Mouse (Mus musculus) neural tube, embryonic 15.5 days (tissue): ENCODE measurements around the gene Cebpb. TPM values are rescaled to one million over a fixed set of nuclear protein-coding genes. Genes with fewer than 3 reads are reported as not detected.

Experiments
- ATAC-seq: fragments of 200-750 bp; cut with Nextera tagmentation; 2 replicates; pipeline ENCODE4 v1.8.0; 2017; ENCODE audit warnings: mild to moderate bottlenecking, moderate TSS enrichment, moderate library complexity; ENCODE audit not compliant: low FRiP score
- H3K27ac ChIP-seq: fragments of 300-500 bp; sonication (generic); replicated peaks from 2 replicates; pipeline ENCODE4 v1.5.1; 2015; ENCODE audit warnings: mild to moderate bottlenecking, inconsistent platforms
- H3K27me3 ChIP-seq: fragments of 300-500 bp; sonication (generic); replicated peaks from 2 replicates; pipeline ENCODE4 v1.6.1; 2015; ENCODE audit warnings: inconsistent platforms
- H3K36me3 ChIP-seq: fragments of 300-500 bp; sonication (generic); 2 replicates; pipeline ENCODE4 v1.6.1; 2015; ENCODE audit warnings: inconsistent platforms
- H3K4me1 ChIP-seq: fragments of 300-500 bp; sonication (generic); 2 replicates; pipeline ENCODE4 v1.6.1; 2015; ENCODE audit warnings: inconsistent platforms
- H3K4me2 ChIP-seq: fragments of 300-500 bp; sonication (generic); 2 replicates; pipeline ENCODE4 v1.6.1; 2015; ENCODE audit warnings: inconsistent platforms, mild to moderate bottlenecking, moderate library complexity
- H3K4me3 ChIP-seq: fragments of 300-500 bp; sonication (generic); replicated peaks from 2 replicates; pipeline ENCODE4 v1.5.1; 2015; ENCODE audit warnings: mild to moderate bottlenecking, inconsistent platforms
- H3K9ac ChIP-seq: fragments of 300-500 bp; sonication (generic); replicated peaks from 2 replicates; pipeline ENCODE4 v1.6.1; 2015; ENCODE audit warnings: mild to moderate bottlenecking, inconsistent platforms
- H3K9me3 ChIP-seq: fragments of 300-500 bp; sonication (generic); replicated peaks from 2 replicates; pipeline ENCODE4 v1.6.1; 2016; ENCODE audit warnings: inconsistent platforms
- WGBS: fragments of 180-500 bp; shearing (Covaris S2); methylation state at CpG from one replicate; pipeline ENCODE4 v1.1.7; 2015; ENCODE audit warnings: mixed read lengths; 5-methylcytosine and 5-hydroxymethylcytosine counted together
- polyA plus RNA-seq: library from polyadenylated mRNA; unstranded; fragments of >200 nt; fragmentation: Nextera tagmentation; extraction: Ambion mirVana; gene quantifications from 2 replicates; pipeline ENCODE4 v1.2.1, GENCODE M21; 2015

Cebpb gene
- polyA plus RNA-seq, 1 experiment from 2014 or later: 2.5 TPM

- H3K27me3 ChIP-seq: 0 out of 2 replicates have a peak, but pooled peaks cover 5% of the 10 kb centered on the region
- H3K4me3 ChIP-seq: no peak overlapping the region
- H3K4me1 ChIP-seq: peaks cover 5% of the 10 kb centered on the region; the same call in 1 of the 2 replicates
- WGBS: 83% methylated on average over 4 of the region's 4 CpGs
- H3K9me3 ChIP-seq: no peaks in the 10 kb centered on the region
- no peak overlapping the region for H3K4me2 ChIP-seq
- no peaks in the 10 kb centered on the region for H3K36me3 ChIP-seq
- no peak overlapping the region for H3K27ac ChIP-seq
- H3K9ac ChIP-seq: no peak overlapping the region
- no peak for ATAC-seq
These were observed 19.3 kb upstream of the Cebpb start for GRCm38 (mm10) chr2:167669398-167669797.

- H3K9me3 ChIP-seq: no peaks in the 10 kb centered on the region
- no peak overlapping the region for H3K4me3 ChIP-seq
- 83% methylated on average over 5 of the region's 5 CpGs for WGBS
- no peaks in the 10 kb centered on the region for H3K36me3 ChIP-seq
- no peak overlapping the region for H3K4me2 ChIP-seq
- peaks cover 5% of the 10 kb centered on the region; the same call in 1 of the 2 replicates for H3K4me1 ChIP-seq
- no peaks in the 10 kb centered on the region for H3K27me3 ChIP-seq
- no peak overlapping the region for H3K27ac ChIP-seq
- no peak for ATAC-seq
- no peak overlapping the region for H3K9ac ChIP-seq
These were observed 17.5 kb upstream of the Cebpb start for GRCm38 (mm10) chr2:167671101-167671633.

- Histone ChIP-seq H3K4me1 (peaks cover 5% of the 10 kb centered on the region; the same call in 1 of the 2 replicates), H3K36me3 (no peaks in the 10 kb centered on the region), H3K4me3 (no peak overlapping the region), H3K27me3 (no peaks in the 10 kb centered on the region), H3K9ac (no peak overlapping the region), H3K9me3 (no peaks in the 10 kb centered on the region), H3K27ac (no peak overlapping the region), H3K4me2 (peak overlapping the region; percentile 37; the same call in 1 of the 2 replicates)
- ATAC-seq: no peak; the same call in 1 of the 2 replicates
- 24% methylated on average over 13 of the region's 13 CpGs for WGBS
These were observed 16.5 kb upstream of the Cebpb start for GRCm38 (mm10) chr2:167672212-167672685.

GRCm38 (mm10) chr2:167675120-167675909, 13.4 kb upstream of the Cebpb start:
- H3K4me1 ChIP-seq: peaks cover 9% of the 10 kb centered on the region; the same call in 1 of the 2 replicates
- no peaks in the 10 kb centered on the region for H3K36me3 ChIP-seq
- no peak for ATAC-seq
- H3K4me3 ChIP-seq: no peak overlapping the region
- WGBS: 39% methylated on average over 14 of the region's 14 CpGs
- no peaks in the 10 kb centered on the region for H3K9me3 ChIP-seq
- no peak overlapping the region for H3K4me2 ChIP-seq
- H3K9ac ChIP-seq: no peak overlapping the region
- no peaks in the 10 kb centered on the region for H3K27me3 ChIP-seq
- H3K27ac ChIP-seq: no peak overlapping the region

- no peak for ATAC-seq
- H3K4me1 ChIP-seq: peaks cover 4% of the 10 kb centered on the region; the same call in 1 of the 2 replicates
These were observed 10.1 kb upstream of the Cebpb start for GRCm38 (mm10) chr2:167678600-167678999.

GRCm38 (mm10) chr2:167679902-167680430, 8.7 kb upstream of the Cebpb start:
- ATAC-seq: peak; percentile 54; the same call in 1 of the 2 replicates
- Histone ChIP-seq H3K4me1 (peaks cover 4% of the 10 kb centered on the region; the same call in 1 of the 2 replicates), H3K27ac (no peak overlapping the region), H3K4me2 (no peak overlapping the region), H3K36me3 (no peaks in the 10 kb centered on the region), H3K27me3 (peaks cover 8% of the 10 kb centered on the region), H3K4me3 (no peak overlapping the region), H3K9me3 (no peaks in the 10 kb centered on the region), H3K9ac (no peak overlapping the region)
- 4% methylated on average over 13 of the region's 13 CpGs for WGBS

More at GRCm38 (mm10) chr2:167678600-167678999, 10.1 kb upstream of the Cebpb start:
- Histone ChIP-seq H3K9me3 (no peaks in the 10 kb centered on the region), H3K9ac (no peak overlapping the region), H3K36me3 (no peaks in the 10 kb centered on the region), H3K4me3 (no peak overlapping the region), H3K4me2 (no peak overlapping the region), H3K27ac (no peak overlapping the region), H3K27me3 (no peaks in the 10 kb centered on the region)
- WGBS: 55% methylated on average over 5 of the region's 5 CpGs

GRCm38 (mm10) chr2:167680657-167681056, 8.1 kb upstream of the Cebpb start:
- no peaks in the 10 kb centered on the region for H3K9me3 ChIP-seq

GRCm38 (mm10) chr2:167683721-167684120, 5.0 kb upstream of the Cebpb start:
- Histone ChIP-seq H3K4me2 (no peak overlapping the region), H3K27me3 (peaks cover 34% of the 10 kb centered on the region), H3K9me3 (no peaks in the 10 kb centered on the region), H3K4me3 (no peak overlapping the region), H3K4me1 (peaks cover 9% of the 10 kb centered on the region; the same call in 1 of the 2 replicates), H3K9ac (no peak overlapping the region), H3K27ac (no peak overlapping the region), H3K36me3 (no peaks in the 10 kb centered on the region)
- 80% methylated on average over 3 of the region's 3 CpGs for WGBS
- ATAC-seq: no peak

More at GRCm38 (mm10) chr2:167680657-167681056, 8.1 kb upstream of the Cebpb start:
- Histone ChIP-seq H3K27ac (no peak overlapping the region), H3K4me1 (peaks cover 4% of the 10 kb centered on the region; the same call in 1 of the 2 replicates), H3K36me3 (no peaks in the 10 kb centered on the region), H3K4me2 (no peak overlapping the region), H3K9ac (no peak overlapping the region), H3K4me3 (no peak overlapping the region), H3K27me3 (peaks cover 12% of the 10 kb centered on the region)
- ATAC-seq: no peak
- WGBS: 55% methylated on average over 5 of the region's 5 CpGs

GRCm38 (mm10) chr2:167685137-167685536, 3.6 kb upstream of the Cebpb start:
- no peak overlapping the region for H3K27ac ChIP-seq
- H3K4me3 ChIP-seq: no peak overlapping the region
- H3K4me1 ChIP-seq: peaks cover 16% of the 10 kb centered on the region
- no peaks in the 10 kb centered on the region for H3K9me3 ChIP-seq
- peaks cover 43% of the 10 kb centered on the region for H3K27me3 ChIP-seq
- 8% methylated on average over 8 of the region's 8 CpGs for WGBS
- H3K9ac ChIP-seq: no peak overlapping the region
- H3K4me2 ChIP-seq: no peak overlapping the region
- H3K36me3 ChIP-seq: no peaks in the 10 kb centered on the region
- ATAC-seq: 0 out of 2 replicates have a peak, but pooled peaks have one; percentile 22

GRCm38 (mm10) chr2:167685865-167686264, 2.9 kb upstream of the Cebpb start:
- peaks cover 22% of the 10 kb centered on the region for H3K4me1 ChIP-seq
- ATAC-seq: no peak
- H3K9me3 ChIP-seq: no peaks in the 10 kb centered on the region
- peaks cover 48% of the 10 kb centered on the region for H3K27me3 ChIP-seq
- no peak overlapping the region for H3K27ac ChIP-seq
- H3K4me3 ChIP-seq: no peak overlapping the region
- no peak overlapping the region for H3K9ac ChIP-seq
- H3K4me2 ChIP-seq: no peak overlapping the region
- H3K36me3 ChIP-seq: no peaks in the 10 kb centered on the region
- WGBS: 82% methylated on average over 3 of the region's 3 CpGs

GRCm38 (mm10) chr2:167686382-167687249, 2.1 kb upstream of the Cebpb start:
- no peak for ATAC-seq
- peaks cover 56% of the 10 kb centered on the region for H3K27me3 ChIP-seq
- no peak overlapping the region for H3K4me3 ChIP-seq
- no peaks in the 10 kb centered on the region for H3K36me3 ChIP-seq
- WGBS: 77% methylated on average over 16 of the region's 16 CpGs
- no peaks in the 10 kb centered on the region for H3K9me3 ChIP-seq
- peaks cover 25% of the 10 kb centered on the region for H3K4me1 ChIP-seq
- no peak overlapping the region for H3K9ac ChIP-seq
- H3K27ac ChIP-seq: no peak overlapping the region
- H3K4me2 ChIP-seq: no peak overlapping the region
